Mouse (Mus musculus) heart, adult 11 months (tissue): ENCODE measurements around the gene Cfap61.
A peak's percentile ranks its signal among the peaks of the same experiment; 100 is the strongest.

Source experiments
- DNase-seq: peaks from one replicate; pipeline ENCODE4 v3.0.0; 2022

The Cfap61 gene

DNA sequence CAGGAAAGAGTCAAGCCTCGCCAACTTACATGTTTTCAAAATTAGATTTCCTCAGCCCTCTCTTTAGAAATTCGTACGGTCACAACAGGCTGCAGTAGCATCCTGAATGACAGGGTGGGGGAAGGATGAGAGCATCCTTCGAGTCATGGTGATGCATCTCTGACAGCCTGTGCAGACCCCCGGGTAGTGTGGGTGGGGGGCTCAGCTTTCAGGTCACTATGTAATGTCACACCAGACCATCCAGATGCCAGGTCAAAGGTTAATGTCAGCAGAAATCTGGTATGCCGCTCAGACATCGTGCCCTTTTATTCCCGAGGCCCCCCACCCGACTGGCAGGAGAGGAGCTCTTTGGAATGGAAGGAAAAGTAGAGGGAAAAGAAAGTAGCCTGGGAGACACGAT lies 15.7 kb downstream of the Cfap61 start:
- no peak for DNase-seq

DNA sequence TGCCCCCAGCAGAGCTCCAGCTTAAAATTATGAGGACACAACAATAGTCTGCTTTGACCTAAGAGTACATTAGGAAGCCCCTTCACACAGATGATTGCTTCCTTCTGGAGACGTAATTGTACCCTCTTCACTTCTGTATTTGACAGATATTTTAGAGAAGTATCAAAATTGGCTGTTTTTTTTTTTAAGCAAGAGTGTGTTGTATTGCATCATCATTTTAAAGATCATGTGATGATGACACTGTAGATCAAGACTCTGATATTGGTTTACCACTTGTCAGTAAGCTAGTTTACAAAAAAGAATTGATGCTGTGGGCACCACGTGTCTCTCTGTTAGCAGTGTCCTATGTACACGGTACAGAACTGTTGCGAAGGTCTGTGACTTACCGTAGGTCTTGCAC lies 18.1 kb downstream of the Cfap61 start:
- DNase-seq: no peak

DNA sequence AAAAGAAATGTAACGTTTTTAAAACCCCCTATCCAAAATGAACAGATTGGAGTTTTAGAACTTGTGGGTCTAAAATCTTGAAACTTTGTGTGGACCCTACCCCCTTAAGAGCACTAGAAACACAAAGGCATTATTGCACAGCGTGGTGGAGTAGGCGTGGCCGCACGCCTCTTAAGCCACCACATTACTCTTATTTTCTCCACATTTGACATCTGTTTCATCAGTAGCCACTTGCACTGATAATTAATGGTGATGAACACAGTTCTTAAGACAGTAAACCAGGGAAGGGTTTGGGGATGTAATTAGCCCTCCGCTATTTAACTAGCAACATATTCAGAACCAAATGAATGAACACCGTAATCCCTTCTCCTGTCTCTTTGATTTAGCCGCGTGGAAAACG lies 21.3 kb downstream of the Cfap61 start:
- DNase-seq: peak; percentile 29

DNA sequence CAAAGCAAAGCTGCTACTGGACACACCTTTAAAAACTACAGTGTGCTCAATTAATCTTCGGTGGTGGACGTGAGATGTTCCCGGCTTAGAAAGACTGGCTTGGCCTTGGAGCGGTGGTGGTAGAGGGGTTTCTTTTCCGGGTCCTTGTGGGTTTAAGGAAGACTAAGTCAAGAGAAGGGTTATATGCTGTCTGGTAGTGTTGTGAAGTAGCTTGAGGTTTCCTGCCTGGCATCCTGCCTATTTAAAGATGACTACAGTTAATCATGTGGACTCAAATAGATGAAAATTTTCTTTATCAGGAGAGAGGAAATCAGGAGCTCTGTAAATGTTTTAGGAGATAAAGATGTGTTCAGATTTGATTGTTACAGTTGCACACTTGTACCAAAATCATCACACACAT lies 21.7 kb downstream of the Cfap61 start:
- no peak for DNase-seq

DNA sequence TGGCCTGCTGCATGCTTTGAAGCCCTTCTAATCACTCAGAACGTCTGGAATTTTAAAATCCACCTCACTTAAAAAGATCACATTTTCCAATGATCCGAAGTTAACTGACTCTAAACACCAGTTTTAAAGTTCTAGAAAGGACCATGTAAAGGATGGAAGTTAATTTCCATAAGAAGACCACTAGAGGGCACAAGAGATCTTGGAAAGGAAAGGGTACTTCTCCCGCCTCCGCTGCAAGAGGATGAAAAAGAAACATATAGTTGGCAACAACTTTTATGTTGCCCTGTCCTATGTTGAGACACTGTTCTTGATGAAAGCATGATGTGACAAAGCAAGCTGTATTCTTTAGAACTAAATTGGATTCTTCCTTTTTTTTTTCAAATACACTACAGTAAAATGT lies 22.9 kb downstream of the Cfap61 start:
- DNase-seq: no peak

DNA sequence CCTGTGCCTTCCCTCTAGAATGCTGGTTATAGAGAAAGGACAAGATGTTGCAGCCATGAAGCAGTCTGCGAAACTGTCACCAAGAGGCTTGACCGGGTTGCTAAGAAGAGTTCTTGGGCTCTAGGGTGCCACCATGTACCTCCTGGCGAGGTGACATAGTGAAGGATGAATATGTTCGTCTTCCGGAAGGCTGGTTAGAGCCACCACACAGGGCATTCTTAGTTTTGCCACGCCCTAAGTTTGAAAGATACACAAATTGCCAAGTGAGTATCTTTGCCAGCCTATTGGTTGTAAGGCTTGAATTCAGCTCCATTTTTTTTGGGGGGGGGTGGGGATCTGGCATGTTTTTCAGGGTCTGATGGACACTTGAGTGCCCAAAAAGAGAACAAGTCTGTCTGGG lies 23.5 kb downstream of the Cfap61 start:
- DNase-seq: peak; percentile 22

DNA sequence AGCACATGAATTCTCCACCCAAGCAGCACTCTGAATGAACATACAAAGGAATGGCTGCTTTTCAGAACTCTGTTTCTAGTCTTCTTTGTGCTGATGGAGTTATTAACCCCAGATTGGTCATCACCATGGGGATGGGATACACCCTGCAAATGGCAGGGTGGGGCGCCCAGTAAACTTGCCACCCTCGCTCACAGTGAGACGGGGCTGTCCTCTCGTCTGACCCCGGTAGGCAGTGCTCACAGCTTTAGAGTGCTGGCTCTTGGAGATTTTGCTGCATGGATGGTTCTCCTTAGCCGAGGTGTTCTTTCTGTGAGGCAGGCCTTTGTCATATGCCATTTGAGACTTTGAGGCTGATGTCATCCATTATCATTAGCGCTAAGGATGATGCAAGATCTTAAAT lies 24.0 kb downstream of the Cfap61 start:
- DNase-seq: peak; percentile 40

DNA sequence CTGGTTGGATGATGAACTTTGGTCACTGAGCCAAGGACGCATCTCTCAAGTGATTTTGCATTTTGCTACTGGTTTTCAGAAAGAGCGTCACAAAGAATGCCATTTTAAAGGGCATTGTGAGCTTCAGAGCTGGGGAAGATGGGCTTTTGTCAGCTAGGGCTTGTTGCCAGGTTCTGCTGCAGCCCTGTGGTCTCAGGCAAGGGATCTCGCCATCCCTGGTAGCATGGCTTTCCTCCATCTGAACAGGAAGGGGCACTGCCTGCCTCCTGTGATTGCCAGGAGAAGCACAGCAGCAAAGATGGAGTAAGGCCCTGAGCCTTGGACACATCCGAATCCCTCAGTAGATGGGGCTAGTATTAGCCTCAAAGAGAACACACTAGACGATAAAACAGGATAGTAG lies 27.3 kb downstream of the Cfap61 start:
- DNase-seq: peak; percentile 45

DNA sequence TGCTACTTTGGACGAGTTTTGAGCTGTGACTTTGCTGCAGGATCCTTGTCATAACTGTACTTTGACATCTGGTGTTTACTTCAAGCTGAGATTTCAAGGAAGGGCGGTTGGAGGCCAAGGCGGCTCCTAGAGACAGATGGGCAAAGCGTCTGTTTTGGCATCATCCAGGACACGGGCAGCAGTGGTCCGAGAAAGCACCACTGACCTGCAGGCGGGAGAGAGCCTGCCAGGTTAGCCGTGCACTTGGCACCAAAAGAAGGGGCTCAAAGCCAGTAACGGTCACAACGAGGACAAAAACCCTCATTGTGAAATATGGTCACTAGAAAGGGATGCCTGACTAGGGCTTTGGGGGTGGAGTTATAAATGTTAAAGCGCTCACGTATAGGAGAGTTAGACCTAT lies 36.2 kb downstream of the Cfap61 start:
- peak; percentile 83 for DNase-seq

DNA sequence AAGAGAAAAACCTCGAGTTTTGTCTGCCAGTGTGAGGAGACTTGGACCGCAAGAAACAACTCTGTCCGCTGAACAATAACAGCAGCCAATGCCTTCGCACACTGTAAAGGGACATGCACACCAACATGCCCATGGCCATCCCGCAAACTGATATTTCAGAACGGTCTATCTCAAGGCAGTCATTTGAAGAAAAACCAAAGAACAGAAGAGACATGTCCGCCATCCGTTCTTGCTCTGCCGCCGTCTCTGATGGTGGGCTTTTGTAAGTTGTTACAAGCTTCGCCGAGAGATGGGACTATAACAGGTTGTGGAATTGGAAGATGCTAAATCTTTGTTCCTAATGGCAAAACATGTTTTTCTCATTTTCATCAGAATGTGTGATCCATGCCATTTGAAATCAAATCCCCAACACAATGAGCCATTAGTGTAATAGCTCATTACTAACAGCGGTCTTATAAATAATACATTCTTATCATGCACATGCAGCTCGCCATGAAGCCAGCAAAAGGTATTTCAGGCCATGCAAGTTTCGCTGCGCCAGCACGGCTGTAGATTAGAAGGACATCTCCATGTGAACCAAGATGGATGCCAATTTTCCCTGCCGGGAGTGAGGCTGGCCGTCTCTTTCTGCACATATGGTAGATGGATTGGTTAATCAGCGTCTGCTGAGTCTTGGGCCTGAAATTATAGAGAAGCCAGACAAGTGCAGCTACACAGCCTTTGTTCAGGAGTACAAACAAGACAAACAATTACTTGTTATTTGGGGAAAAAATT lies 36.8 kb downstream of the Cfap61 start:
- peak; percentile 55 for DNase-seq

DNA sequence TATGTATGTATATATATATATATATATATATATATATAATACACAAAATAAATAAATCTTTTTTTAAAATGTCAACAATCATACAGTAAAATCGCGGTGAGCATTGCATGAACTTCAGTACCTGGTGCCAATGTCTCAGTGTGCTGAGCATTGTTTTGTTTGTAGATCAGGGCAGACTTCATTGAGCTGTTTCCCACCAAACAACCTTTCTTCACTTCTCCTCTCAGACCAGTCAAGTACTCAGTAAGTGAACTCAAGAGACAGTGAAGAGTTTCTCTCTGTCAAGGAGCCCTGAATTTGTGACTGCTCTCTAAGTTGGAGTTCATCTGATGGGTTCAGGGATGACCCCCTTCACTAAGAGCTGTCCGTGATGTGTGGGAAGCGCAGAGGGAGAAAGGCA lies 38.0 kb downstream of the Cfap61 start:
- peak; percentile 59 for DNase-seq

DNA sequence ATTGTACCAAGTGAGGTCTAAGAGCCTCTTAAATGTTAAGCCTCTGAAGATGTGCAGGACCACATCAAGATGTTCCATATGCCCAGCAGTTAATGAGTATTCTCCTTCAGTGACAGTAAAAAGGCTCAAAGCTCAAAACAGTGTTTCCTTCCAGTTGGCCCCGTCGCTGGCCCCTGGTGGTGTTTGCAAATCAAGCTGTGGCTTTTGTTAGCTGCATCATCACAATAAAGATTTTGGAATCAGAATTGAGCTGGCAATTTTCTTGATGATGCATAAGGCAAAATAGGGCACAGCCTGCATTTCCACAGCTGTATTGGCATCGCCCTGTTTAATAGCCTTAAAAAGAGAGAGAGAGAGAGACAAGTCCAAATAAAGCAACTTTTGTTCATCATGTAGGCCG lies 45.0 kb downstream of the Cfap61 start:
- peak; percentile 56 for DNase-seq

DNA sequence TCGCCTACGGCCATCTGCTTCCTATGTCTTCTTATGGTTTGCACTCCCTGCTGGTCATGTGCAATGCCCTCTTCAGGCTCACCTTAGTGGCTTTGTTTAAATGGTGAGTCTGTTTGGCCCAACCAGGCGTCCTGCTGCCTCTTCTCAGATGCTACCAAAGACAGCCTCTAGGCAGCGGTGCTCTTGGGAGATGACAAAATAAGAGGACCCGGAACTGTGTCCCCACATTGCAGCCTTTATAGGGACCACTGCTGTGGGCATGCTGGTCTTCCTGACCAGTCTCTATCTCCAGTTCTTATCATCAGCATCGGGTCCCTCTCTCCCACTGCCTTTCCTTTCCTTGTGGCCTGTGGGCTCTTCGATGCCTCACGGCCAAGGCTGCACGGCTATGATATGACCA lies 46.3 kb downstream of the Cfap61 start:
- peak; percentile 74 for DNase-seq

DNA sequence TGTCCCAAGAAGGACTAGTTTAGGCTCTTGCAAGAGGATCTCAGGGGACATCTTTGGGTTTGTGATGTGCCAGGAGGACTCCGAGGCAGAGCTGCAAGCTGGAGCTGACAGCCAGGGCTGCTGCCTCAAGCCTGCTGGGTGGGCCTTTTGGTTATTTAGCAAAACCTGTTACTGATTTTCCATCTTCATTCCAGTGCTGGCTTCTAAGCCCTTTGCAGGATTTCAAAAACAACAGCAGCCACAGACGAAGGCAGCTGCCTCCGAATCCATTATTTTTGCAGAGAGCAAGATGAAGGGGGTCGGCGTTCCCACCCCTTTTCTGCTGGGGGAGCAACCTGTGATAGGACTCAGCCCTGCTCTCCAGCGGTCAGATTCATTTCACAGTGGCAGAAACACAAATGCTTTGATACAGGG lies 47.1 kb downstream of the Cfap61 start:
- DNase-seq: peak; percentile 85

DNA sequence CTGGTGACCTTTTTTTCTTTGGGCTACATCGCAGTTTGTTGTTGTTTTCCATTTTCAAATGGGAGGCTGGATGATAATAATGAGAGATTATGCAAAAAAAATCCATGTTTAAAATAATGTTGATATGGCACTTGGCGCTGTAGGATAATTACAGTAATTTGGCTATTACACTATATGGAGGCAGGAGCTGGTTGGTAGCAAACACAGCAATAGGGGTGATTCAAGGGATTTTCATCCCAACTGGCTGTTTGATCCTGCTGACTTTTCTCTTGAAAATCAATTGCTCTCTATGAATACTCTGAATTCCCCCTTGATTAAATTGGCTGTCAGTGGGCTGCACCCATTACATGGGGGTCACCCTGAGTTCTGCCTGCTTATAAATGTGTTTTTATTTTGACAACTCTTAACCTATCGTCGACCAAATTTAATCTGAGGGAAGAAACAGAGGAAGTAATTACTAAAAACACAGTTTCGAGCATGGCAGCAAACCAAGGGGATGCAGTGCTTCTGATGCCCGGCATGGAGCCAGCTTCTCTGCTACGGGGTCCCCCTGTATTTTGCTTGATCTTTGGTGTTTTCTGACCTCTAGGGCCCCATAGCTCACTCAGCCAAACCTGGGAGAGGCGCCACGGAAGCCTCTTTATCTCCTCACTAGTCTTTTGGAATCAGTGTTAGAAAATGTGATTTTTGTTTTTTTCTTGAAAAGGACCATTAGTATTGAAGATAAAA lies 47.9 kb downstream of the Cfap61 start:
- DNase-seq: peak; percentile 78

DNA sequence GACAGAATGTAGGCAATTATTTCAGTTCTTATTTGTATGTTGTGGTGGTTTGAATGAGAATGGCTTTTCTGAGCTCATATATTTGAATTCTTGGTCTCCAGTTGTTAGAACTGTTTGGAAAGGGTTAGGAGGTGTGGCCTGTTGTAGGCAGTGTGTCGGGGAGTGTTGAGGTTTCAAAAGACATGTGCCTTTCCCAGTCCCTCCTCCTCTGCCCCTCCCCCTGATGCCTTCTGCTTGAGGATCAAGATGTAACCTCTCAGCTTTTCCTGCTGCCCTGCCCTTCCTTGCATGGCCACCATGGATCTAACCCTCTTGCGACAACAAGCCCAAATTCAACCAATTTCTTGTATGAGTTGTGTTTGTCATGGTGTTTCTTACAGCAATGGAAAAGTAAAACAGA lies 53.2 kb downstream of the Cfap61 start:
- peak; percentile 51 for DNase-seq

DNA sequence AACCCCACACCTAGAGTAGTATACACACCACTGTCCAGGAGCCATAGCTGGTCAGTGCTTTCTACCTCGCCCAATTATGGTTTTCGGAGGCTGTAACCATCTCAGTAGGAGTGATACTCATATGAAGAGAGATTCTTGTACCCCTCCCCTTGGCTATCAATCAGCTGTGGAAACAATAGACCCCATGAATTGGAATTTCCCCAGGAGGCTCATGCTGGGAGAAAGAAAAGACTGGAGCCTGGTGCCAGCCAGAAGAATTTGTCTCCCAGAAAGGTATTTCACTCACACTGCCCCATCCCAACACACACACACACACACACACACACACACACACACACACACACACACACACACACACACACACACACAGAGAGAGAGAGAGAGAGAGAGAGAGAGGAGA lies 55.9 kb downstream of the Cfap61 start:
- DNase-seq: peak; percentile 52

DNA sequence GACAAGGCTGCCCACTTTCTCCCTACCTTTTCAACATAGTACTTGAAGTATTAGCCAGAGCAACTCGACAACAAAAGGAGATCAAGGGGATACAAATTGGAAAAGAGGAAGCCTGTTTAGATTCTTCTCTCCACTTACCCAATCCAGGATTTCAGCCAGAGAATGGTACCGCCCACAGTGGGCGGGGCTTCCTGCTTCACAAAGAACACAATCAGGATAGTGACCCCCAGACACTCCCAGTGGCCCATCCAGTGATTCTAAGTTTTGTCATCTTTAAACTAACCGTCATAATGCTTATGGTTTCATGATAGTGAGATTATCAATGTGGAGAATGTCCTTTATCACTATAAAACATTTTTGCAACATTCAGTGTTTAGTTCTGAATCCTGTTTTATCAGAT lies 61.9 kb downstream of the Cfap61 start:
- DNase-seq: no peak

DNA sequence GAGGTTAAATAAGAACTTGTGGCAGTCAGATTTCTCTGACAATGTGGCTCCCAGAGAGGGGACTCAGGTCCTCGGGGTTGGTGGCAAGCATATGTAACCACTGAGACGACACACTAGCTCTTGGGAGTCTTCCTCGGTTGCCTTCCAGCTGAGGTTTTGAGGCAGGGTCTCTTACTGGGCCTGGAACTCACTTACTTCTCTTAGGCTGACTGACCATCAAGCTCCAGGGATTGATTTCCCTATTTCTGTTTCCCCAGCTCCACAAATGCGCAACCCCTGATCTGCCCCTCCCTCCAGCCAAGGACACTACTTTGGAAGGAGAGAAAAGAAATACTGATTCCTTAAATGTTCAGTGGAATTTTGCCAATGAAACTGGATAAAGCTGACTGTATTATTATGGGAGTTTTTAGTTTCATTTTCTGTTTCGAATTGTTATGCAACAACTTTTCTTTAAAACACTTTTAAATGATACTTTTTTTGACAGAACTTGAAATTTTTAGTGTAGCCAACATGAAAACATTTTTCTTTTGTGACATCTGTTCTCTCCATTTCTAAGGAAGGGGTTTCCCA lies 63.5 kb downstream of the Cfap61 start:
- peak; percentile 64 for DNase-seq

DNA sequence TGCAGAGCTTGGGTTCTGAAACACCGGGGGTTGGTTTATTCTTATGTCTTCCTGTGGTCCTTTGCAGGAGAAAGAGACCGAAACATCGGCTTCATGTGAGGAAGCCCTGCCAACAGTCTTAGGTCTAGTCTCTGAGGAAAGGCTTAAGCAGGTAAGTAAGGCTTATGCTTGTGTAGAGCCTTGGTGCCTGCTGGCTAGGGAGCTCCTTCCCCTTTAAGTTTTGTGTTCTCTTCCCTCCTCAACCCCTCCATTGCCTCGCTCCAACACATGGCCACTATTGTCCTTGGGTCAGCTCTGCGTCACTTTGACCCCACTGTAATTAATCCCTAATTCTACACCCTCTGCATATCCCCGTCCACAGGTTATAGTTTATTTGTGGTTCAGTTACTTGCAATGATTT lies 74.2 kb downstream of the Cfap61 start:
- peak; percentile 74 for DNase-seq

DNA sequence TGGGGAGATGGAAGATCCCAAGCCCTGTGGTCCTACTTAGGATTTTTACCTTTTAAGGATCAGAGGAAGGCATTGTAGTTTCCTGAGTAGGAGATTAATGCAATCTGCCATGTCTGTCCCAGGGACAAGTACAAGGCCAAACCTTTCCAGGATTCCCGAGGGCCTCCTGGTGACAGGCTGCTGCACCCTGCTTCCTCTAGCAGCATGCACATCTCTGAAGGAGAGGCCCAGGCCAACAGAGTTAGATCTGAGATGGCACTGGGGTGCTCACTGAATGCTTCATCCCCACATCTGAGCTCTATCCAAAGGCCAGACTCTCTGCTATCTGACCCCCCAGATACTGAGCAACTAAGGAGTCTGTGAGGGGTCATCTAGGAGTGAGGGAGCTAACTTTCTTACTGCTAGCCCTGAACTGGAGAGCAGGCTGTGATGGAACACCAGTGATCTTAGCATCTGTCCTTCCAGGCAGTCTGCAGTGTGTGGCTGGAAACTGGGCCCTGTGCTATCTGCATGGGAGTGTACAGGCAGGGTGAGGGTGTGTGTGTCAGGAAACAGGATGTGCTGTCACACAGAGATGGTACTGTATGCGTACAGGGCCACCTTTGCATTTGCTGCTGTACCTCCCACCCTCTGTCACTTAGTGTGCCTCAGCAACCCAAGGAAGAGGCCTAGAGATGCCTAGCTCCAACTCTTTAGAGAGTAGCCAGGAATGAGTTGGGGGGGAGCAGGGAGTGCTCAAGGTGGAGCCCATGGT lies 75.2 kb downstream of the Cfap61 start:
- DNase-seq: peak; percentile 79

DNA sequence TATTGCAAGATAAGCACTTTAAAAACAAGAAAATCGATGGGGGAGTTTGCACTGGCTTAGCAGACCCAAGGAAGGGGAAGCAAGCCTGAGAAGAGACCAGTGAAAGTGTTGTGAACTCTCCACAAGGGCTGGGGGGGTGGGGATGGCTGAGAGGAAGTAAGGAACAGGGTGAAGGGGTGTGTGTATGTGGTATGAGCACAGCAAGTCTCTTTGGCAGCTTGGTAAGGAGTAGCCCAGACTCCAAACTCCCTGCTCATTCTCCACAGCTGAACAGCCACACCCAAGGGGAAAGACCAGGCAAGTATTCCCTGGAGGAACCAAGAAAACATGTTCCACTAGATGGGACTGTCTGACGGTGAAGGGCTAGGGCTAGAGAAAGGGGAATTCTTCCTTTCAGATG lies 76.2 kb downstream of the Cfap61 start:
- peak; percentile 90 for DNase-seq
